Mouse (Mus musculus) heart, adult 2 months (tissue): ENCODE measurements around the gene Grap.

Experiments used
- CTCF ChIP-seq: fragments of 200-600 bp; IDR thresholded peaks from 2 replicates; pipeline ENCODE4 v1.8.1; 2022; ENCODE audit warnings: antibody characterized with exemption, mild to moderate bottlenecking, moderate library complexity
- EP300 ChIP-seq: fragments of 200-500 bp; IDR thresholded peaks from 2 replicates; pipeline ENCODE4 v1.6.1; 2011; ENCODE audit warnings: low read depth, low read length, control low read depth; ENCODE audit not compliant: insufficient read depth

- TF ChIP-seq CTCF: no peak
- no peak for TF ChIP-seq EP300
Measured at GRCm38 (mm10) chr11:61719826-61720225, 66.8 kb downstream of the Grap start.
